Mouse (Mus musculus): ENCODE measurements around the gene Gpr162.
A peak's percentile ranks its signal among the peaks of the same experiment; 100 is the strongest.
"Not testable (repeated sequence)": the region's sequence is repeated elsewhere in the genome, so short reads cannot be mapped to it uniquely, and the experiment has no call there.

Gpr162 gene

DNA sequence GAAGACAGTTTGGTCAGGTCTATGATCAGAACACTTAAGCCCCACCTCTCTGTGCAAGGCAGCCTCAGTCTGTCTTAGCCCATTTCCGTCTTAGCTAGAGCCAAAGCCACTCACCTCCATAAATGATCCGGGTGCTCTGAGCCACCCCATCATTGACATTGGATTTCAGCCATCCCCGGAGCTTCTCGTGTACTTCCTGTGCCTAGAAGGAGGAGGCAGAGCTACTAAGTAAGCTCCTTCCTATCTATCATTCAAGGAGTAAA lies 52.4 kb downstream of the Gpr162 start:
- DNase-seq (ENCODE audit: low spot score), result no peak

DNA sequence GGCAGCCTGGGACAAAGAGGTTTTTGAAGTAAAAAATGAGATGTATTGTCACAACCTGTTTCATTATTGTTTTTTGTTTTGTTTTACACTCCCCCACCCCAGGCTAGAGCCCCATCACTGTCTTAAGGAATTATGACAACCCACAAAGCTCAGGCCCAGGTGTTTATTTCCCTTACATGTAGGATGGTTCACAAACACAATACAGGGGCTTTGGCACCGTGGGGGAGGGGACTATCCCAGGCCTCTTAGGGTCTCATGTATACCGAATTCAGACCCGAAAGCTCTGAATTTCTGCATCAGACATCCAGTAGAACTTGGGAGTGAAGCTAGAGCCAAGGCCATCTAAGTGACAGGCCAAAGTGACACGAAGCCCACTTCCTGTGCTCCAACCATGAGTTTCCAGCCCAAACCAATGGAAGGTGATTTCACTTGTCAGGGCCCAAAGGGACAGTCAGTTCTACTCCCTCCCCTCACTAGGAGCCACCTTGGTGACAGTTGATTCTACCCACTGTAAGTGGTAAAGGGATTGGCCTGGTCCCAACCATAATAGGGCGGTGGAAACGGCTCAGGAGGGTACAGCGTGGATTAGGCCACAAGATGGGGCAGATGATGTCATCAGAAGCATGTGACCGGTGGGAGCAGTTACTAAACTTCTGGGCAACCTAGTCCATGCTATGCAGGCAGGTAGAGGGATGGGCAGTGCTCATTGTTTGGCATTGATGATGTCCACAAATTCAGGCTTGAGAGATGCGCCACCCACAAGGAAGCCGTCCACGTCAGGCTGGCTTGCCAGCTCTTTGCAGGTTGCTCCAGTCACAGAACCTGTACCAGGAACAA lies 53.0 kb downstream of the Gpr162 start:
- not testable (repeated sequence) for DNase-seq (ENCODE audit: low spot score)

DNA sequence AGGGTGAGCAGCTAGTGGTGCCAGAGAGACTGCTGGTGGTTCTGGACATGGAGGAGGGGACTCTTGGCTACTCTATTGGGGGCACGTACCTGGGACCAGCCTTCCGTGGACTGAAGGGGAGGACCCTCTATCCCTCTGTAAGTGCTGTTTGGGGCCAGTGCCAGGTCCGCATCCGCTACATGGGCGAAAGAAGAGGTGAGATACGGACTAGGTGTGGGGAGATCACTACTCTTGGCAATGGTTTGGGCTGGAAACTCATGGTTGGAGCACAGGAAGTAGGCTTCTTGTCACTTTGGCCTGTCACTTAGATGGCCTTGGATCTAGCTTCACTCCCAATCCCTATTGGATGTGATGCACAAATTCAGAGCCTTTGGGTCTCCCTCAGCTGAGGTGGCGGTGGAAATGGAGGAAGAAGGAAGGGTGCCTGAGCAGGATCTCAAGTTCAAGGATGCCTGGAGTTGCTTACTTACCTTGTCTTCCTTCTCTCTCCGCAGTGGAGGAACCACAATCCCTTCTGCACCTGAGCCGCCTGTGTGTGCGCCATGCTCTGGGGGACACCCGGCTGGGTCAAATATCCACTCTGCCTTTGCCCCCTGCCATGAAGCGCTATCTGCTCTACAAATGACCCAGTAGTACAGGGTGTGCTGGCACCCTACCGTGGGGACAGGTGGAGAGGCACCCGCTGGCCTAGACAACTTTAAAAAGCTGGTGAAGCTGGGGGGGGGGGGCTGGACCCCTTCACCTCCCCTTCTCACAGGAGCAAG lies 53.8 kb downstream of the Gpr162 start:
- no peak for DNase-seq (ENCODE audit: low spot score)

DNA sequence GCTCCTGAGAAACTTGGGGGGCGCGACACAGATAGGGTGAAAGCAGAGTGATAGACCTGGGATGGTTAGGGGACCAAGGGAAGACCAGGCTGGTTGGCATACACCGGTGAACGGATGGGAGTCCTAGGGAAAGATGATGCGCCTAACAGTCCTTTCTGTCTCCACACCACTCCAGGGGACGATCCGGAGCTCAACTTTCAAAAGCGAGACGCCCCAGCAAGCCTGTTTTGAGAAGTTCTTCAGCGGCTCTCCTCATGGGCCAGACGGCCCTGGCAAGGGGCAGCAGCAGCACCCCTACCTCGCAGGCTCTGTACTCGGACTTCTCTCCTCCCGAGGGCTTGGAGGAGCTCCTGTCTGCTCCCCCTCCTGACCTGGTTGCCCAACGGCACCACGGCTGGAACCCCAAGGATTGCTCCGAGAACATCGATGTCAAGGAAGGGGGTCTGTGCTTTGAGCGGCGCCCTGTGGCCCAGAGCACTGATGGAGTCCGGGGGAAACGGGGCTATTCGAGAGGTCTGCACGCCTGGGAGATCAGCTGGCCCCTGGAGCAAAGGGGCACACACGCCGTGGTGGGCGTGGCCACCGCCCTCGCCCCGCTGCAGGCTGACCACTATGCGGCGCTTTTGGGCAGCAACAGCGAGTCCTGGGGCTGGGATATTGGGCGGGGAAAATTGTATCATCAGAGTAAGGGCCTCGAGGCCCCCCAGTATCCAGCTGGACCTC lies 54.6 kb downstream of the Gpr162 start:
- peak; percentile 81 for DNase-seq (ENCODE audit: low spot score)

Measured in layer of hippocampus, adult 11-12 months (tissue).